Mouse (Mus musculus) cerebellum, adult 2 months (tissue): ENCODE measurements around the gene Samm50.

ENCODE experiments used
- CTCF ChIP-seq: fragments of 200-500 bp; IDR thresholded peaks from 2 replicates; pipeline ENCODE4 v1.5.1; 2011; ENCODE audit warnings: low read depth, mild to moderate bottlenecking, control low read depth, low read length, moderate library complexity, borderline replicate concordance; ENCODE audit not compliant: insufficient read depth
- POLR2A ChIP-seq: fragments of 200-500 bp; IDR thresholded peaks from 2 replicates; pipeline ENCODE4 v1.6.1; 2011; ENCODE audit warnings: low read length, control low read depth, borderline replicate concordance; ENCODE audit not compliant: insufficient read depth

DNA sequence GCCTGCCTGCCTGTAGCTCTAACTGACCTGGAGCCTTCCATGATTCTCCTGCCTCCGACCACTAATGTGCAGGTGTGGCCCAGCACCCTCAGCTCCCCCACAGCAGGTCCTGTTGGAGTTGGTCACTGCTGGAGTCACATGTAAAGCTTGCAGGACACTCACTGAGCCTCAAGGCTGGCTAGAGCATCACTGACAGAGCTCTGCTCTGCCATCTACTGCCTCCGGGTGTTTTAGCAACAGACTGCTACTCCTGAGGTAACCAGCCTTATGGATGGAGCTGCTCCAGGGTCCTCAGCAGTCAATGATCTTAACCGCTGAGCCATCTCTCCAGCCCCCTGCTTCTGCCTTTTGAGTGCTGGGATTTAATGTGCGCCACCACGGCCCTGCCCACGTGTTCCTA, 31.4 kb downstream of the Samm50 start:
- TF ChIP-seq CTCF = no peak
- TF ChIP-seq POLR2A = no peak
